Mouse (Mus musculus): Measurements from ENCODE around the gene Shisa6.

GRCm38 (mm10) chr11:66487765-66488164, 38.0 kb downstream of the Shisa6 start:
- no peak for TF ChIP-seq CTCF (IDR thresholded peaks at IDR 0.05; ENCODE audit: borderline replicate concordance, extremely low read depth, insufficient read depth, insufficient read length)
- no peak for TF ChIP-seq POLR2A (IDR thresholded peaks at IDR 0.05; ENCODE audit: borderline replicate concordance, extremely low read depth, insufficient read depth, insufficient read length, poor library complexity, severe bottlenecking)

Measured in brain, embryonic 14.5 days (tissue).